Mouse (Mus musculus) adrenal gland, postnatal 4 days (tissue): Measurements from ENCODE around the gene Stat5b. TPM values are rescaled to one million over a fixed set of nuclear protein-coding genes. Genes with fewer than 3 reads are reported as not detected.
"Not testable (repeated sequence)": the region's sequence is repeated elsewhere in the genome, so short reads cannot be mapped to it uniquely, and the experiment has no call there.

Source experiments
- DNase-seq, 2 experiments: peaks; one replicate each; pipeline ENCODE4 v3.0.0; 2021 to 2022; ENCODE audit warnings: low spot score in 2 of 2, mixed read lengths in 2 of 2
- total RNA-seq, 2 experiments: library from RNA; stranded (reverse); gene quantifications; 2 replicates each; pipeline ENCODE4 v1.2.3; 2021

The Stat5b gene
- total RNA-seq, 2 experiments from 2014 or later = 68.2 to 68.7 TPM

- no peak for DNase-seq
Measured at GRCm38 (mm10) chr11:100816801-100817200, 33.7 kb downstream of the Stat5b start.

- DNase-seq = no peak
Measured at GRCm38 (mm10) chr11:100816342-100816741, 34.2 kb downstream of the Stat5b start.

- DNase-seq = peak in 1 of 2 experiments; percentile 35
Measured at GRCm38 (mm10) chr11:100814498-100814897, 36.0 kb downstream of the Stat5b start.

- no peak for DNase-seq
Measured at GRCm38 (mm10) chr11:100811132-100811531, 39.4 kb downstream of the Stat5b start.

GRCm38 (mm10) chr11:100810516-100810915 lies 40.0 kb downstream of the Stat5b start:
- DNase-seq = no peak

GRCm38 (mm10) chr11:100806380-100807305 lies 43.9 kb downstream of the Stat5b start:
- no peak for DNase-seq

GRCm38 (mm10) chr11:100805535-100805934 lies 45.0 kb downstream of the Stat5b start:
- no peak for DNase-seq

GRCm38 (mm10) chr11:100804409-100804808 lies 46.1 kb downstream of the Stat5b start:
- no peak for DNase-seq

GRCm38 (mm10) chr11:100799426-100799825 lies 51.1 kb downstream of the Stat5b start:
- DNase-seq = peak in 1 of 2 experiments; percentile 29

GRCm38 (mm10) chr11:100796585-100796984 lies 53.9 kb downstream of the Stat5b start:
- DNase-seq = no peak

GRCm38 (mm10) chr11:100795386-100795785 lies 55.1 kb downstream of the Stat5b start:
- no peak for DNase-seq

- DNase-seq = no peak
Measured at GRCm38 (mm10) chr11:100791457-100792049, 59.0 kb downstream of the Stat5b start.

GRCm38 (mm10) chr11:100790644-100791043 lies 59.9 kb downstream of the Stat5b start:
- DNase-seq = not testable (repeated sequence)

- DNase-seq = no peak
Measured at GRCm38 (mm10) chr11:100789702-100790101, 60.8 kb downstream of the Stat5b start.

- DNase-seq = no peak
Measured at GRCm38 (mm10) chr11:100785774-100786173, 64.8 kb downstream of the Stat5b start.

- DNase-seq = no peak
Measured at GRCm38 (mm10) chr11:100784286-100784685, 66.2 kb downstream of the Stat5b start.

GRCm38 (mm10) chr11:100782568-100782967 lies 68.0 kb downstream of the Stat5b start:
- DNase-seq = no peak

- DNase-seq = no peak
Measured at GRCm38 (mm10) chr11:100781763-100782475, 68.6 kb downstream of the Stat5b start.

- no peak for DNase-seq
Measured at GRCm38 (mm10) chr11:100780247-100780646, 70.3 kb downstream of the Stat5b start.

- no peak for DNase-seq
Measured at GRCm38 (mm10) chr11:100778069-100778468, 72.5 kb downstream of the Stat5b start.

GRCm38 (mm10) chr11:100775921-100776320 lies 74.6 kb downstream of the Stat5b start:
- no peak for DNase-seq

- no peak for DNase-seq
Measured at GRCm38 (mm10) chr11:100774261-100774660, 76.3 kb downstream of the Stat5b start.
